Mouse (Mus musculus): ENCODE measurements around the gene Slc37a2. TPM values are rescaled to one million over a fixed set of nuclear protein-coding genes. Genes with fewer than 3 reads are reported as not detected.
A peak's percentile ranks its signal among the peaks of the same experiment; 100 is the strongest.

Slc37a2 gene
- polyA plus RNA-seq, 1 experiment: 17.9 TPM

DNA sequence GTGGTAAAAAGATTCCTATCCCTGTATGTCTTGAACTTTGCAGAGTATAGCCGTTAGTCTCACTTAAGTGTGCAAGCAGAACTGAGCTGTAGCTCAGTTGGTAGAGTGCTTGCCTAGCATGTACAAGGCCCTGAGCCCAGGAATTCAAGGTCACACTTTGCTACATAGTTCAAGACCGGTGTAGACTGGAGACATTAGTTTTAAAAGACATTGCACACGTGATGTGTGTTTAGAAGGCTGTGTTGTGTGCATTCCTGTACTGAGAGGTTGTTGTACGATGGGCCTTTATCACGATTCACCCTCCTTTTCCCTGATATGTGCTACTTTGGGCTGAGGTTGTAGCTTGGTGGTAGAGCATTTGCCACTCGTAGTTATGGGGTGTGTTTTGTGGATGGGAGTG, 4.9 kb downstream of the Slc37a2 start:
- TF ChIP-seq POLR2A (IDR thresholded peaks at IDR 0.05; ENCODE audit: low read depth, low read length) (no peak), CTCF (IDR thresholded peaks at IDR 0.05; ENCODE audit: extremely low read depth, insufficient read depth, insufficient read length, insufficient replicate concordance) (no peak)
- no peak overlapping the region for H3K4me3 ChIP-seq (ENCODE audit: extremely low read depth, insufficient read depth, insufficient read length)
- H3K4me1 ChIP-seq (ENCODE audit: control insufficient read depth, insufficient read depth, insufficient read length): peaks cover 16% of the 10 kb centered on the region; the same call in 1 of the 2 replicates
- H3K36me3 ChIP-seq (ENCODE audit: control insufficient read depth, insufficient read depth, low read length): no peaks in the 10 kb centered on the region
- 88% methylated on average over 6 of the region's 6 CpGs for WGBS
- DNase-seq (ENCODE audit: low read depth in 1 of 2, low spot score in 2 of 2): no peak
- no peaks in the 10 kb centered on the region for H3K27me3 ChIP-seq (ENCODE audit: control insufficient read depth, insufficient read depth, low read length)
- H3K27ac ChIP-seq (ENCODE audit: insufficient read depth, low read length): no peak overlapping the region

DNA sequence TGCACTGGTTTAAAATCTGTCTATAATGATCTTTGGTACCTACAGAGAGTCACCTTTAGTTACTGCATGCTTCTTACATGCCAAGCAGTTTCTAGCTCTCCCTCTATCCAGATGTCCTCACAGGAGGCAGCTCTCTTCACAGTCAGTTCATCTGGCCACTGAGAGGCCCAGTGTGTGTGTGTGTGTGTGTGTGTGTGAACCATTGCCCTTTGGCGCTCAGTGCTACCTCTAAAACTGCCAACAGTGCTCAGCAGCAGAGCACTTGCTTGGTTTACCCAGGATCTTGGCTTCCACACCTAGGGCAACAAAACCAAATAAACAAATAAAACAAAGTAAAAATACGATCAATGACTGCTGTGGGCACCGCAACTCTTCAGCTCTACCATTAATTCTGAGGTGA, 5.6 kb downstream of the Slc37a2 start:
- no peak overlapping the region for H3K4me3 ChIP-seq (ENCODE audit: extremely low read depth, insufficient read depth, insufficient read length)
- H3K4me1 ChIP-seq (ENCODE audit: control insufficient read depth, insufficient read depth, insufficient read length): peaks cover 21% of the 10 kb centered on the region; the same call in 1 of the 2 replicates
- DNase-seq (ENCODE audit: low read depth in 1 of 2, low spot score in 2 of 2): no peak
- no peaks in the 10 kb centered on the region for H3K27me3 ChIP-seq (ENCODE audit: control insufficient read depth, insufficient read depth, low read length)
- no peak overlapping the region for H3K27ac ChIP-seq (ENCODE audit: insufficient read depth, low read length)
- WGBS: 90% methylated on average over 3 of the region's 3 CpGs
- H3K36me3 ChIP-seq (ENCODE audit: control insufficient read depth, insufficient read depth, low read length): no peaks in the 10 kb centered on the region
- TF ChIP-seq CTCF (IDR thresholded peaks at IDR 0.05; ENCODE audit: extremely low read depth, insufficient read depth, insufficient read length, insufficient replicate concordance) (no peak), POLR2A (IDR thresholded peaks at IDR 0.05; ENCODE audit: low read depth, low read length) (no peak)

DNA sequence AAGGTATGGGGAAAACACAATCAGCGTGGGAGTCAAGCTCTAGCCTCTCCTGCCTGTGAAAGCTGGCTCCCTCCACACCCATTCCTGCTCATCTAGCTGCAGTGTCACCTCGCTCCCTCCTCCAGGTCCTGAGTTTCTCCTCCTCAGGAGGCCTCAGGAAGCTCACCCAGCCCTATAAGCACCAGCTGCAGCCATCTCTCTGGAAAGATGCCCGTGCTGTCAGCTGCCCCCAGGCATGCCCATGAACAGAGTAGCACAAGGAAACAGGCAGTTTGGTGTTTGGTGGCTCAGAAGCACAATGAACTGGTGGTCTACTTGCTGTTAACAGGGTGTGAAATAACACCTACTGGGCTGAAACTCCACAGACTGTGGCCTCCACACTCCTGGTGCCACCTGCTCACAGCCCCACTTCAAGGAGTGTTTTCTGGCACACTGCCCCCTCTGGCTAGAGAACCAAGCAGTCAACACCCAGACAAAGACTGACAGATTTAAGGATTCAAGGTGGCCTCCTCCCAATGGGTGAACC, 7.1 kb downstream of the Slc37a2 start:
- H3K27me3 ChIP-seq (ENCODE audit: control insufficient read depth, insufficient read depth, low read length): no peaks in the 10 kb centered on the region
- no peak for DNase-seq (ENCODE audit: low read depth in 1 of 2, low spot score in 2 of 2)
- peaks cover 23% of the 10 kb centered on the region; the same call in 1 of the 2 replicates for H3K4me1 ChIP-seq (ENCODE audit: control insufficient read depth, insufficient read depth, insufficient read length)
- H3K36me3 ChIP-seq (ENCODE audit: control insufficient read depth, insufficient read depth, low read length): no peaks in the 10 kb centered on the region
- no peak overlapping the region for H3K27ac ChIP-seq (ENCODE audit: insufficient read depth, low read length)
- TF ChIP-seq POLR2A (IDR thresholded peaks at IDR 0.05; ENCODE audit: low read depth, low read length): no peak
- no peak for TF ChIP-seq CTCF (IDR thresholded peaks at IDR 0.05; ENCODE audit: extremely low read depth, insufficient read depth, insufficient read length, insufficient replicate concordance)
- H3K4me3 ChIP-seq (ENCODE audit: extremely low read depth, insufficient read depth, insufficient read length): no peak overlapping the region
- WGBS: 67% methylated on average over 3 of the region's 3 CpGs

DNA sequence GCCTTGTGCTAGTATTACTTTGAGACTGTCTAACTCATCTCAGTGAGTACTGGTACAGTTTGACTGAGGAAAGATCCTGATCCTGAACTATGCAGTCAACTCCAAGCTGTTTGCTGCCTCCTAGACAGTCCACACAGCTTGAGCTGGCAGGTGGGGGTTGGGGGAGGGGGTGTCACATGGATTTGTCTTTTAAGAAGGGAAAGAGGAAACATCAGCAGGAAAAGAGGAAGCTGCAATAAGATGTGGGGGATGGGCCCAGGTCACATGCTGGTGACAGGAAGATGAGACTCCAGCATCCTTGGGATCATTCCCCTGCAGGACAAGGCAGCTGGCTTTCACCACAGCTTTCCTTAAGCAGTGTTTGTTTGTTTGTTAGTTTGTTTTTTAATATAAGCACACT, 8.1 kb downstream of the Slc37a2 start:
- H3K36me3 ChIP-seq (ENCODE audit: control insufficient read depth, insufficient read depth, low read length): no peaks in the 10 kb centered on the region
- no peak overlapping the region for H3K4me3 ChIP-seq (ENCODE audit: extremely low read depth, insufficient read depth, insufficient read length)
- peaks cover 23% of the 10 kb centered on the region; the same call in 1 of the 2 replicates for H3K4me1 ChIP-seq (ENCODE audit: control insufficient read depth, insufficient read depth, insufficient read length)
- 0 out of 2 replicates have a peak overlapping the region, but pooled peaks have one; percentile 26 for H3K27ac ChIP-seq (ENCODE audit: insufficient read depth, low read length)
- peak in 1 of 2 experiments; percentile 28 for DNase-seq (ENCODE audit: low read depth in 1 of 2, low spot score in 2 of 2)
- TF ChIP-seq POLR2A (IDR thresholded peaks at IDR 0.05; ENCODE audit: low read depth, low read length) (no peak), CTCF (IDR thresholded peaks at IDR 0.05; ENCODE audit: extremely low read depth, insufficient read depth, insufficient read length, insufficient replicate concordance) (no peak)
- no peaks in the 10 kb centered on the region for H3K27me3 ChIP-seq (ENCODE audit: control insufficient read depth, insufficient read depth, low read length)

DNA sequence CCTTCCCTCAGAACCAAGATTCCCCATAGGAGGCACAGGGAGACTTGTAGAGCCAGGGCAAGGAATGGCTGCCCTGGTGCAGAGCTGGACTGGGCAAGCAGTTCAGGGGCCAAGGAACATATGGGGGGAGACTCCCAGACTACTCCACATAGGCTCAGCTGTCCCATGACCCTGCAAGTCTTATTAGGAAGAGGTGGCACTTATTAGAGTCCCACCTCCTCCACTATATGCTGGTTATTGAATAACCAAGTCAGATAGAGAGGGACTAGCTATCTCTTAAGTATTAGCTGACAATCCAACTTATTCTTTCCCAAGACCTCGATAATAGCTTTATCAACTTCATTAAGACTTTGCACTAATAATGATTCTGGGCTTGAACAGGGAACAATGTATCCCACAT, 9.7 kb downstream of the Slc37a2 start:
- no peak for TF ChIP-seq POLR2A (IDR thresholded peaks at IDR 0.05; ENCODE audit: low read depth, low read length)
- no peak for TF ChIP-seq CTCF (IDR thresholded peaks at IDR 0.05; ENCODE audit: extremely low read depth, insufficient read depth, insufficient read length, insufficient replicate concordance)
- Histone ChIP-seq H3K4me3 (ENCODE audit: extremely low read depth, insufficient read depth, insufficient read length) (no peak overlapping the region), H3K36me3 (ENCODE audit: control insufficient read depth, insufficient read depth, low read length) (no peaks in the 10 kb centered on the region), H3K27ac (ENCODE audit: insufficient read depth, low read length) (no peak overlapping the region), H3K4me1 (ENCODE audit: control insufficient read depth, insufficient read depth, insufficient read length) (peaks cover 23% of the 10 kb centered on the region; the same call in 1 of the 2 replicates), H3K27me3 (ENCODE audit: control insufficient read depth, insufficient read depth, low read length) (no peaks in the 10 kb centered on the region)
- WGBS: 94% methylated on average over 1 of the region's 1 CpGs
- no peak for DNase-seq (ENCODE audit: low read depth in 1 of 2, low spot score in 2 of 2)

DNA sequence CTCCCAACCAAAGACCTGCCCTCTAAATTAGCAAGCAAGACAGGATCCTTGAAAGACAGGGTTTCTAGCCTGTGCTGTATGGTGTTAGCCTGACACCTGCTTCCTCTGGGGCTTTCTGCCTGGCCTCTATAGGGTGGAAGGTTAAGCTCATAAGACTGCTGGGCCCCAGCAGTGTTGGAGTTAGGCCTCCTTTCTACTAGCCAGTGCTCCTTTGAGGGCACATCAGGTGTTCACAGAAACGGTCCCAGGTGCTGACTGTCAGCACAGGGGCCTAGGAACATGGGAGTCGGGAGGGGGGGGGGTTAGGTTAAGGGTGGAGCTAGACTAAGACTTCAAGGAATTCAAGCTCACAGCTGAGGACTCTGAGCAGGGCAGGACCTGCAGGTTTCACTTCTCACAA, 10.1 kb downstream of the Slc37a2 start:
- 42% methylated on average over 2 of the region's 2 CpGs for WGBS
- H3K27me3 ChIP-seq (ENCODE audit: control insufficient read depth, insufficient read depth, low read length): no peaks in the 10 kb centered on the region
- no peak overlapping the region for H3K27ac ChIP-seq (ENCODE audit: insufficient read depth, low read length)
- peaks cover 23% of the 10 kb centered on the region; the same call in 1 of the 2 replicates for H3K4me1 ChIP-seq (ENCODE audit: control insufficient read depth, insufficient read depth, insufficient read length)
- TF ChIP-seq CTCF (IDR thresholded peaks at IDR 0.05; ENCODE audit: extremely low read depth, insufficient read depth, insufficient read length, insufficient replicate concordance) (no peak), POLR2A (IDR thresholded peaks at IDR 0.05; ENCODE audit: low read depth, low read length) (no peak)
- H3K36me3 ChIP-seq (ENCODE audit: control insufficient read depth, insufficient read depth, low read length): no peaks in the 10 kb centered on the region
- no peak overlapping the region for H3K4me3 ChIP-seq (ENCODE audit: extremely low read depth, insufficient read depth, insufficient read length)
- DNase-seq (ENCODE audit: low read depth in 1 of 2, low spot score in 2 of 2): no peak

DNA sequence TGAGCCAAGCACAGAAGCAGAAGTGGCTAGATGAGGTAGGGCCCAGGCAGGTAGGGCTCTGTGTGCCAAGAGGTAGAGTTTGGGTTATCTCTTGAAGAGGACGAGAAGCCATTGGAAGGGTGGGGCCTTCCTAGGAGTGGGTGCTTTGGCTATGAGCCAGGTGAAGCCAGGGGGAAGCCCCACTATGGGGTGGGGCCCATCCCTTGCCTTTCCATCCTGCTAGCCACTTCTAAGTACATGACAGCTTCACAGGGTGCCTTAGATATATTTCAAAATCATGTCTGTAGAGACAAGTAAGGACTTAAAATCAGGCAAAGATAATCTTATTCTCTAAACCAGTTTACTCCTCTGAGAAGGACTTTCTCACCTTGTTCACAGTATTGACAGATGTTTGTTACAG, 10.9 kb downstream of the Slc37a2 start:
- no peak for DNase-seq (ENCODE audit: low read depth in 1 of 2, low spot score in 2 of 2)
- Histone ChIP-seq H3K4me3 (ENCODE audit: extremely low read depth, insufficient read depth, insufficient read length) (no peak overlapping the region), H3K27me3 (ENCODE audit: control insufficient read depth, insufficient read depth, low read length) (no peaks in the 10 kb centered on the region), H3K4me1 (ENCODE audit: control insufficient read depth, insufficient read depth, insufficient read length) (peaks cover 23% of the 10 kb centered on the region; the same call in 1 of the 2 replicates), H3K36me3 (ENCODE audit: control insufficient read depth, insufficient read depth, low read length) (no peaks in the 10 kb centered on the region), H3K27ac (ENCODE audit: insufficient read depth, low read length) (no peak overlapping the region)
- 39% methylated on average over 1 of the region's 1 CpGs for WGBS
- TF ChIP-seq CTCF (IDR thresholded peaks at IDR 0.05; ENCODE audit: extremely low read depth, insufficient read depth, insufficient read length, insufficient replicate concordance) (no peak), POLR2A (IDR thresholded peaks at IDR 0.05; ENCODE audit: low read depth, low read length) (no peak)
